In the genomic region with DNA sequence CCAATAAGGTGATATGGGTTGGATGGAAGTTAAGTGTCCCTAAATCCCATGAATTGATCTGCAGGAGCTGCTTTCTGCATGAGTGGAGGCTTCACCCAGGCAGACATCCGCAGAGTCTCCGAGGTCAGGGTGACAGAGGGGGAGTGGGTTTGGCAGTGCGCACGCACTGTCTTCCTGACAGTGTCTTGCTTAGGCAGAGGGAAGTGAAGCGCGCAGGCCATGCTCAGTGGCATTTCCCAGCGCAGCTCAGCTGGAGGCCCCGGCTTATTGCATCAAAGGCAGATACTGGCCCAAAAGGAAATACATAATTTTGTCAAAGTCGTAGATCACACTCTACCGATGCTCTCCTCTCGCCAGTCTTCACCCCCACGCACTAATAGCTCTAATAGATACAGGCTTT, we compare ENCODE assay signal across 12 mouse cellular contexts.
DNase-seq lines count a peak whose midpoint lies in the region; ATAC-seq lines count a peak whose summit lies in the region.
"Had no signal": no experiment of that assay in that cellular context is flagged by ENCODE, and none has a peak within 500 bp of the region (broad histone marks: within the 10 kb centered on the region; RNA-seq: fewer than 3 reads in every experiment).

No protein-coding gene starts in this region.

- H3K27me3 ChIP-seq in kidney, embryonic 16.5 days (ENCODE audit: insufficient read depth, low read length): no peaks in the 10 kb centered on the region
- no peaks in the 10 kb centered on the region for H3K27me3 ChIP-seq in hindbrain, embryonic 16.5 days (replicated peaks; ENCODE audit: control insufficient read depth, insufficient read depth, low read length)
- no peaks in the 10 kb centered on the region for H3K27me3 ChIP-seq in neural tube, embryonic 14.5 days (ENCODE audit: control insufficient read depth, insufficient read depth, low read length)
- H3K27me3 ChIP-seq: CH12.LX; embryonic facial prominence, embryonic 12.5 days had no signal

- no peaks in the 10 kb centered on the region for H3K36me3 ChIP-seq in kidney, embryonic 16.5 days (ENCODE audit: insufficient read depth, low read length)
- no peaks in the 10 kb centered on the region for H3K36me3 ChIP-seq in hindbrain, embryonic 16.5 days (ENCODE audit: control insufficient read depth, insufficient read depth, low read length)
- H3K36me3 ChIP-seq in neural tube, embryonic 14.5 days (ENCODE audit: control insufficient read depth, insufficient read depth, low read length): no peaks in the 10 kb centered on the region
- H3K36me3 ChIP-seq: embryonic facial prominence, embryonic 12.5 days had no signal

- no peak overlapping the region for H3K4me2 ChIP-seq in kidney, embryonic 16.5 days (replicated peaks; ENCODE audit: low read depth, low read length)
- no peak overlapping the region for H3K4me2 ChIP-seq in hindbrain, embryonic 16.5 days (ENCODE audit: low read length)
- H3K4me2 ChIP-seq in neural tube, embryonic 14.5 days (ENCODE audit: low read depth, low read length): 0 out of 2 replicates have a peak overlapping the region, but pooled peaks have one; percentile 14
- H3K4me2 ChIP-seq: embryonic facial prominence, embryonic 12.5 days; liver, embryonic 11.5 days had no signal

- ATAC-seq in kidney, embryonic 16.5 days (ENCODE audit: low FRiP score, low TSS enrichment): peak; percentile 84
- ATAC-seq in hindbrain, embryonic 16.5 days: peak; percentile 79; the same call in 1 of the 2 replicates
- peak; percentile 56; the same call in 1 of the 2 replicates for ATAC-seq in neural tube, embryonic 14.5 days (ENCODE audit: low read depth)

- H3K4me3 ChIP-seq in kidney, embryonic 16.5 days (ENCODE audit: low read length): no peak overlapping the region
- no peak overlapping the region for H3K4me3 ChIP-seq in hindbrain, embryonic 16.5 days (ENCODE audit: low read length)
- H3K4me3 ChIP-seq in neural tube, embryonic 14.5 days (ENCODE audit: low read depth, low read length): no peak overlapping the region
- H3K4me3 ChIP-seq: embryonic facial prominence, embryonic 12.5 days; left cerebral cortex, adult 2 months had no signal

- H3K9me3 ChIP-seq in kidney, embryonic 16.5 days (ENCODE audit: low read length): no peaks in the 10 kb centered on the region
- H3K9me3 ChIP-seq in hindbrain, embryonic 16.5 days (ENCODE audit: control insufficient read depth, low read length): no peaks in the 10 kb centered on the region
- no peaks in the 10 kb centered on the region for H3K9me3 ChIP-seq in neural tube, embryonic 14.5 days (ENCODE audit: control insufficient read depth, low read length)
- H3K9me3 ChIP-seq: embryonic facial prominence, embryonic 12.5 days had no signal

- no peak for DNase-seq in kidney, postnatal 10 days
- peak; percentile 46 for DNase-seq in embryo, embryonic 11 days
- no peak for DNase-seq in adrenal gland, postnatal 25 days
- DNase-seq in layer of hippocampus, adult 8-10 months (ENCODE audit: low spot score in 2 of 2): no peak
- DNase-seq: kidney, adult 9 months had no signal

- H3K4me1 ChIP-seq in kidney, embryonic 16.5 days (ENCODE audit: insufficient read depth, low read length): peaks cover 2% of the 10 kb centered on the region; the same call in 1 of the 2 replicates
- no peaks in the 10 kb centered on the region for H3K4me1 ChIP-seq in hindbrain, embryonic 16.5 days (ENCODE audit: control insufficient read depth, insufficient read depth, low read depth, low read length)
- H3K4me1 ChIP-seq in neural tube, embryonic 14.5 days (ENCODE audit: control insufficient read depth, insufficient read depth, low read length): 0 out of 2 replicates have a peak, but pooled peaks cover 5% of the 10 kb centered on the region

- no peak overlapping the region for H3K9ac ChIP-seq in kidney, embryonic 16.5 days (replicated peaks; ENCODE audit: low read length)
- H3K9ac ChIP-seq in hindbrain, embryonic 16.5 days (ENCODE audit: low read depth, low read length): no peak overlapping the region
- H3K9ac ChIP-seq in neural tube, embryonic 14.5 days (replicated peaks; ENCODE audit: low read depth, low read length): no peak overlapping the region
- H3K9ac ChIP-seq: embryonic facial prominence, embryonic 12.5 days had no signal

- WGBS in kidney, embryonic 16.5 days: 24% methylated on average over 12 of the region's 12 CpGs
- 33% methylated on average over 12 of the region's 12 CpGs for WGBS in hindbrain, embryonic 16.5 days
- 35% methylated on average over 12 of the region's 12 CpGs for WGBS in neural tube, embryonic 14.5 days

- no peak overlapping the region for H3K27ac ChIP-seq in kidney, embryonic 16.5 days (ENCODE audit: low read length)
- no peak overlapping the region for H3K27ac ChIP-seq in hindbrain, embryonic 16.5 days (ENCODE audit: low read depth, low read length)
- no peak overlapping the region for H3K27ac ChIP-seq in neural tube, embryonic 14.5 days (ENCODE audit: low read depth, low read length)
- H3K27ac ChIP-seq: embryonic facial prominence, embryonic 12.5 days; left cerebral cortex, adult 2 months had no signal
